Mouse (Mus musculus): ENCODE measurements at regions not wholly inside any gene's neighbourhood (a gene's known extent, or its start where the extent isn't known, plus 50 kb on each side); places are given as distances from the start of the nearest gene placed in this dataset.

DNA sequence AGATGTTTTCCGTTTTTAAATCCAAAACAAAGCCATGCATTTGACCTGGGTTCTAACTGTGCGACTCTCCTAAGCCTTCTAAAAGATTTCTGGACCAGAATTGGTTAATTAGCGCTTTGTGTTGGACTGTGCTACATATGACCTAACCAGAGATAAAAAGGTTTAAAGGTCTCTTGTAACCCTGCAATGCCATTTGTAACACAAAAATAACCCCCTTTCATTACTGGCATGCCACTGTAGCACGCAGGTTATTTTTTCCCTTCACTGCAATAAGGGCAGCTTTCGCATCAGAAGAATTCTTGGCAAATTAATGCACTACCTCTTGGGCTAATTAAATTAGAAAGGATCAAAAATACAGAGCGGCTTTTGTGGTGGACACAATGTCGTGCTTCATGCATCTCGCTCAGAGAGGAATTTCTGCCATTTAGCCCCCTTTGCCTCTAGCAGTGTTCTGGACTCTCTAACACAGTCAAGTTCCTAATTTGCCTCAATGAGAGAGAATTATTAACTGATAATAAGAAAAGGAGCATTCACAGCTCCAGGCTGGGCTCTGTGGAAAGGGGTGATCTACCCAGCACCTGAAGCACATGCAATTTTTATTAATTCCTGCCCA lies 239.5 kb upstream of the Zeb2 start:
- DNase-seq (ENCODE audit: low spot score), result no peak

DNA sequence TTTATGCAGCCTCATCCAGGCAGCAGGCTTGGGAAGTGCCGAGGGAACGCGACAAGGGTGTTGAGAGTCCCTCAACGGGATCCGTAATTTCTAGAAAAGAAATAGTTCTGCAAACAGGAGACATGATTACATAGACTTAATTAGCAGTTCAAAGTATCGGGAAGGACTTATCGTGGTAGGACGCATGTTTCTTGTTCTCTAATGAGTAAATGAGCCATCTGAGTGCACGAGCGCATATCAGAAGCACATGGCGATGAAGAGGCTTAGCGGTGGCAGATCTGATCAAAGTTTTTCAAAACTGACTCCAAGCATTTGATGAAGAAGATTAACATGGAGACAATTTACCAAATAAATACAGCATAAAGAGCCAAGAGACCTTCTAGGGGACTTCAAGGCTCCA lies 238.8 kb upstream of the Zeb2 start:
- DNase-seq (ENCODE audit: low spot score), result no peak

DNA sequence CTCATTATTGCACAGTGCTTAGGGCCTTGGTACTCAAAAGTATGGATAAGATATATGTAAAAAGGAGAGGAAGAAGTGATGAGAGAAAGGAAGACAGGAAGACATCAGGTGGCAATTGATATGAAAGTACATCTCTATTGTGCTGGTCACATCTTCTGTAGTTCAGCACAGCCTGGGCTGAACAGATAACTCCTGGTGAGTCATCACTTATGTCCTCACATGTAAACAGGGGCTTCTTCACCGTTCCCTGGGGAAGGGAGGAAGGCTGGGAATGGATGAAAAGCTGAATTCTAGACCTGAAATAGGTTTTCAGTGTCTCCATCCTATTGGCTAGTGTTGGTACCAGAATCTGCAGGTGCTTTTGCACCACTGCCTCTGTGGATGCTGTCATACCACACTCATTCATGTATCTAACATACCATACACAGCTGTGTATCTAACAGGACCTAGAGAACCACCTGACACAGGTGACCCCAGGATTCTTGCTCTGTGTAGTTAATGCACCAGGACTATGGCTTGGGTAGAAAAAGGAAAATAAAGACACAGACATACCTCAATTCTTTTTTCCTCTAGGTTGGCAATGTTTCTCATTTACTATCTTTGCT lies 234.4 kb upstream of the Zeb2 start:
- DNase-seq (ENCODE audit: low spot score), result no peak

DNA sequence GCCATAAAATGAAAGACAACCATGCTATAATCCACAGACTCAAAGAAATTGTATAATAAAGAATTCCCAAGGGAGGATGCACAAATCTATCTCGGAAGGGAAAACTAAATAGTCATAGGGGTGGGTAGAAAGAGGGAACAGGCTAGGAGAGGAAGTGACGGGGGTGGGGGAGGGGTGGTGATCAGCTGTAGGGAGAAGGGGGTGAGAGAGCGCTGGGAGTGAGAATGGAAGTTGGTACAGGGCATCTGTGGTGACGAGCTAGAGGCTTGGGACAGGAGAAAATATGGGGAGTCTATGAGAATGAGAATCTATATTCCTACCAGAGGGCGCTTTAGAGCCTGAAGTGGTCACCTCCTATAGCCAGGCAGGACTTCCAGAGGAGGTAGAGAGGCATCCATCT lies 229.2 kb upstream of the Zeb2 start:
- DNase-seq (ENCODE audit: low spot score), result no peak

DNA sequence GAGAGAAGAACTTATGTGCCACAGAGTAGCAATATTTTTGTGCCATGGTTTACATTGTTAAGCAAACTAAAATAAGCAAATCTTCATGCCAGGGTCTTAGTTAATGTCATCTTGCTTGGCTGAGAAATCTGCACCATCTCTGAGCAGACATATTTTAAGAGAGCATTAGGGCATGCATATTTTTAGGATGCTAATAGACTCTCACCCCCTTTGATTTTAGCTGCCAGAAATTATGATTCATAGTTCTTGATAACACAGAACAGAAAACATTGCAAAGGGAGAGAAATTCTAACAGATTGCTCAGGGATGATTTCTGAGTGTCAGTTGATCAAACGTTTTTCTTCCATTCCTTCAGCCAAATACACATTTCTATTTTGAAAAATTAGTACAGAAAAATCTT lies 222.7 kb upstream of the Zeb2 start:
- DNase-seq (ENCODE audit: low spot score), result no peak

DNA sequence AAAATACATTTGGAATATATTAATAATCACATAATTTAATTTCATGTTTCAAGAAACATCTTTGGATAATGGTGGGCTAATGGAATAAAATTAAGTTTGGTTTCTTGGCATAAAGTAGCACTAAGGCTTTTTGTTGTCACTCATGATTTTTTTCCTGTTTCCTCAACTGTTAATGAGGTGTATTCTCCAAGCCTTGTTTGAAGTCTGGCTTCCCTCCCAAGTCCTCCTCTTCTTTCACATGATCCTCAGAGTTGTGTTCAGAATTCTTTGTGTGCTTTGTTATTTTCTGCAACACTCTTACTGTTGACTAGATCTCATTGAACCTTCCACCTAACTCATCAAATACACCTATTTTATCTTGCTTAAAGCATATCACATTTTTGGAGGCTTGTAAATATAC lies 221.6 kb upstream of the Zeb2 start:
- DNase-seq (ENCODE audit: low spot score), result no peak

DNA sequence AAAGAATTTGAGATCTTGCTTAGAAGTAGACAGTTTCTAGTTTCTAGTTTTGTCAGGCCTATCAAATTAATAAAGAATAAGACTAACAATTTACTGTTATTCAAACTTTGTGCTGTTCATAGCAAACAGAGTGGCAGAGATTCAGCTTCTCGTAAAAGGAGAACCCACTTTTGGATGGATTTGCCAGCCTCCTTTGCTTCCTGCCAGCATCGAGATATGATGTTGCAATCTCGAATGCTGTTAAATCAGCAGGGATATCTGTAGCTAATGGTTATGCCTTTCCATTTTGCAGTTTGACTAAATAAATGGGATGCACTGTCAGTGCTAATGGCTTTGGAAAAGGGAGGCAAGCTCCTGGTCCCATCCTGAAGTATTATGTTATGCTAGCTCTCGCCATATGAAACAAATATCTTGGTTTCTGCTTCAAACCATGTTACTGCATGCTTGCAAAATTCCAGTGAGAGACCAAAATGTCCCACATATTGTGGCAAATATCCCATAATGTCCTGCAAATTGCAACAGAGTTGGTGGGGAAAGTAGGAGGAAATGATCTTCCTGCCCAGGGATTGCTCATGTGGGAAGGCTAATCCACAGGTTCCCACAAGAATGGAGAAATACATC lies 199.9 kb upstream of the Zeb2 start:
- DNase-seq (ENCODE audit: low spot score), result peak; percentile 1

DNA sequence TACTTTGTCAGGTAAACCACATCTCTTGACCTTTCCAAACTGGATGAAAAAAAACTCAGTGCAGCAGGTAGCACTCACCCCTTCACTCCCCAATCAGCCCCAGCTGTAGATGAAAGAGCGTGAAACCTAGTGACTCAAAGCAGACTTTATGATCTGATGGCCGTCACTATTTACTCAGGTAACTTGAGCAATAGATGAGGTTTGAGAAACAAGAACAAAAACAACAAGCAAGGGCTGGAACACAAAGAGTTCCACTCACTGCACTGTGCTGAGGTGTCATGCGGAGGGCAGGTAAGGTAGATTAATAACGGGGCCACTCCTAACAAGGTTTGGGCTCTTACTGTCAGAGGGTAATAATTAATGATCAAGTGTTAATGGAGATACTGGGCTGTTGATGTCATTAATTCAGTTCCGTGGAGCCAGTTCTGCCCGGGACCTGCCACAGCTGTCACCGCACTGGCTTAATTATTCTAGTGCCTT lies 170.4 kb upstream of the Zeb2 start:
- DNase-seq (ENCODE audit: low spot score), result no peak

DNA sequence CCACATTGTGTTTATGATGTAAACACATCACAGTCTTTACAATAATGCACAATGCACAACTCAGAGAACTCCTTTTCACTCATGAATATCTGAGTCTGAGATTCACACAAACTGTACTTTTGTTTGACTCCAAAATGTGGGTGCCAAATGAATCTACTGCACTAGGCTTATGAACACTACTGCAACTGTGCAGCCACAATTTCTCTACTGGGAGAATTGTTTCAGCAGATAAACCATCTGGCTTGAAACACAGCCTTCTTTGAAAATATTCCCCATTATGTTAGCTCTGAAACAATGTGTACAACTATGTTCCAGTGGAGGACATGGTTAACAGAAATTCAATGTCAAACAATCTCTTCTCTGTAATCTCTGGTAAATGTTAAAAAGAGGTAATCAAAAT lies 166.6 kb upstream of the Zeb2 start:
- no peak for DNase-seq (ENCODE audit: low spot score)

DNA sequence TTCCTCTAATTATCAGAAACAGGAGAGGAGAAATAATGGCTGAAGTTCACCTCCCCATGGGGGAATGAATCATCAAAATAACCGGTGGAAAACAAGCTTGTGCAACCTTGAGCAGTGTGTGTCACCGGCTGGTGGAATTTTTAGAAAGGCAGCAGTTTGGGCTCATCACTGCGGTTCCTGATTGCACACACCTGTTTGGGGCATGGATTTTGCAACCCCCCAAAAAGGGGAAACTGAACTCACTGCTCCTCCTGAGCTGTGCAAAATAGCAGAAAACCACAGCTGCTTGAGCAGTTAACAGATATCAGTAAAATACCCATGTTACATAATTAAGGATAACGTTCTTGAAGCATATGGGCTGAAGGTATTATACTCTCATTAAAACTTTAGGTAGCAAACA lies 162.3 kb upstream of the Zeb2 start:
- no peak for DNase-seq (ENCODE audit: low spot score)

DNA sequence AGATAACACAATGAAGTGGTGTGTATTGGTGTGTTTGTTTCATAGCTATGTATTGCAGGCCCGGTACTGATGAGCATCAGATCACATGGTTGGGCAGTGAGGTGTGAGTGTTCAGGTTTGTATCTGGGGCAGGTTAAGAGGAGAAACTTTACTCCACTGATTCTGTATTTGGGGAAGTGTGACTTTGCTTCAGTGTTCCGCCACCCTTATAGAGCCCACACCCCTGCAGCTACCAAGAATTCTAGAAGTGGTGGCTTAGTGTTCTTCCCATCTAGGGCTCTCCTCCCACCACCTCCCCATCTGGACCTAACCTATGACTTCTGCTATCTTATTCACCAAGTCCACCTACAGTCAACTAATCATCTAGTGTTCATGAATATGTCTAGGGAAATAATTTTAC lies 160.4 kb upstream of the Zeb2 start:
- no peak for DNase-seq (ENCODE audit: low spot score)

DNA sequence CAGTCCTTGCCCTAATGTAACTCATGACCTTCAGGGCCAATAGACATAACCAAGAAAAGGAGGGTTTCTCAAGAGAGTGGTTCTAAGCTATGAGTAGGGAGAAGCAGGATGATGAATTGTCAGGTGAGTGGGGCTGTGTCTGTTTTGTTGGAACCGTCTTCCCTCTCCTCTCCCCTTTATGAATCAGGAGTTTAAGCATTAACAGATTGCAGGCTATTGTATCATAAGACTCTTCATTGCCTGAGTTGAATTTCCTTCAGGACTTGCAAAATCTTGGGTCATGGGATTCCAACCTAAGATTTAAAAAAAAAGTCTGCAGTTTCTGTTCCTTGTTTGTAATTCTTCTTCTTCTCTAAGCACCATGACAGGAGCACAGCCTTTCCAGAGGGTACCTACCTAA lies 159.5 kb upstream of the Zeb2 start:
- DNase-seq (ENCODE audit: low spot score), result no peak

DNA sequence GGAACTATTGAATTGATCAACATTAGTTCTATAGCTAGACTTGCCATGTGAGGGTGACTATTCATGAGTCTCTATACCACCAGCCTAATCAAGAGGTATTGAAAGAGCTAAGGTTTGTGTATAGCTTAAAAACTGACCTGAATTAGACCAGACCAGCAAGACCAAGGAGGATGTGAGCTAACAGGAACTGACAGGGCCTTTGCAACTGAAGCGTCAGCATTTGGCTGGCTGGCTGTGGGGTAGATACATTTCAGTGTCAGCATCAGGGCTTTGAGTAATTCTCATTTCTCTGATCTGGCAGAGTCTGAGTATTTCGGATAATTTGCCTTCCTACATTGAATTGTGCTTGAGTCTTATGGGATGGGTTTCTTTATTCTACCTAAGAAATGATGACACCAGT lies 152.8 kb upstream of the Zeb2 start:
- DNase-seq (ENCODE audit: low spot score), result no peak

DNA sequence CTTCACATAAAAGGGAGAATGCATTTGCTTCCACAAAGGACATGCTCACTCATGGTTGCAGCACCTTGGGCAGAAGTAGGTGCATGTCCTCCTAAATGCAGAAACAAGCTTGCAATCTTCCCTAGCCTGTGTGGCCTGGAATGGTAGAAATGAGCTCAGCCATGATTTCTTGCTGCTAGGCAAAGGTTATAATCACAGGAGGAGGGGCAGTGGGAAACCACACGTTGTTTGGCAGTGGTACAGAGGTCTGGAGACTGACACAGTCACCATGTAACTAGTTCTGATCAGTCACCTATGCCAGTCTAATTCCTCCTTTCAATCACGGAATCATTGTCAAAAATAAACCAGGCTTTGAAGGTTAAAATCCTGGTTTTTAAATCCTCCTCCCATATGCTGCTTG lies 148.6 kb upstream of the Zeb2 start:
- DNase-seq (ENCODE audit: low spot score), result no peak

DNA sequence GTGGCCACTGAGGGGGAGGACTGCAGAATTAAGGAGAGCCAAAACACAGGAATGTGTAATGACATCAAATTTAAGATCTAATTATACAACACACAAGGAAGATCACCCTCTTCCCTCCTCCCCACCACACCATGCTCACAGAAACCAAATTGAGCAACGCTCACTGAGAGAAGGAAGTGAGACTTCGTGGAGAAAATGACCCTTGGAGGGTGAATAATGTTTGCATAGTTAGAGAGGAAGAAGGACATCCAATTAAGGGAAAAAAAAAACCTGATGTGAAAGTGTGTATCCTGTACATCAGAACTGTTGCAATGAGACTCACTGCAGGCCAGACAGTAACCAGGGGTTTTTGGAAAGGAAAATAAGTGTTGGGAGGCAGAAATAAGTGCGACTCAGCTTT lies 144.8 kb upstream of the Zeb2 start:
- no peak for DNase-seq (ENCODE audit: low spot score)

DNA sequence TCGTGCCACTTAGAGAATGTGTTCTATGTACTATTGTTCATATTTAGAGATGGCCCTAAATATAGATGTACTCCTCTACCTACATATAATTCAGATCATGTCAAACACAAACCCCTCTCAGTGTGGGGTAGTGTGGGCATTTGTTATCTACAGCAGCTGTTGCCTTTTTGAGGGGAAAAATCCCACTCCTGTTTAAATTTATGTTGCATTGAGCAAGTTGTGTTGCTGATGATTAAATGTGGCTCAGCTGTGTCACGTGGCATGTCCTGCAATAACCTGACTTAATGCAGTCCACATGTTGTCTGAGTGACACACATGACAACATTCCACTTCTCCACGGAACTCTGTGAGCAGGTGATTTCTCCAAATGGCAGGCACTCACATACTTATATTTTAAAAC lies 141.7 kb upstream of the Zeb2 start:
- no peak for DNase-seq (ENCODE audit: low spot score)

DNA sequence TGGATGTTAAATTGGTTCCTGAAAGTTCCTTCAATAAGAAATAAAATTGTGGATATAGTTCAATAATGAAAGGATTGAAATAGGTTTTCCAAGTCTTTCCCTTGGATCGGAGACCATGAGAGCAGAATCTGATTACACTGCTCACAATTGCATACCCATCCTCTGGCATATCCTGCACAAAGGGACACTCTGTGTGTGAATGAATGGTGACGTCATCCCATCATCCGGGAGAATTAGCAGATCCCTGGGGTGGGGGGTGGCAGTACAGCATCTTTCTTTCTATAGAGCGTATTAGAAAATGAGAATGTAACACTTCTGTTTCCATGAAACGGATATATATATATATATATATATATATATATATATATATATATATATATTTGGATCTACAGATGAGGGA lies 139.2 kb upstream of the Zeb2 start:
- no peak for DNase-seq (ENCODE audit: low spot score)

DNA sequence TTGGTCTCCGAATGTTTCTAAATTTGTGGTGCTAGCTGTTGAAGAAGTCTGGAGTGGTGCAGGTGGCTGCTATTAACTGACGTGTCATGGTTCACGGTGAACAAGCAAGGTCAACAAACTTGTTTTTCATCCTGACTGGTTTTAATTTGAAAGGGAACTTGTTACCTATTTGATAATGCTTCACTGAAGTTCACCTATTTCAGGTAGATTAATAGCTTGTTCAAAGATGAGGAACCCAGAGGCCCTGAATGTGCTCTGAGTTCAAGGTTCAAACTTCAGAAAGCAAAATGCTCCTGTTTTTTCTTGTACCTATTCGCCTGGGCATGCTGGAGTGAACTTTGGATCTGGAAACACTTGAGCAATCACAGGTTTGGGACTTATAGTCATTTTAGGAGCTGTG lies 136.7 kb upstream of the Zeb2 start:
- no peak for DNase-seq (ENCODE audit: low spot score)

DNA sequence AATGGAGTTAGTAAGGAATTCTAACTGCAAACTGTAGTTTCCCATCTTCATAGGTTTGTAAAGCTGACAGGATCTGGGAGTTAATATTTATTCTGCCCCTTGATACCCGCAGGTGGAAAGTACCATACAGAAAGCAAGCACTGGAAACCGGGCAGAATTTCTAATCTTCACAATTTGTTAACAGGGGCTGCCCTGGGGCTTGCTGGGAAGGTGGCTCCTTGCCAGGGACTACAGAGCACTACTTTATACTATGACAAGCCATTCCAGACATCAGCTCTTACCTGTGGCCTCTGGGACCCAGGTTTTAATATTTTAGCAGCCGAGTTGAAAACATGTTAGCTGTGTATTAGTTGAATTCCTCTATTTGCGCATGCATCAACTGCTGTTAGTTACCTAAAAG lies 135.1 kb upstream of the Zeb2 start:
- DNase-seq (ENCODE audit: low spot score), result no peak

DNA sequence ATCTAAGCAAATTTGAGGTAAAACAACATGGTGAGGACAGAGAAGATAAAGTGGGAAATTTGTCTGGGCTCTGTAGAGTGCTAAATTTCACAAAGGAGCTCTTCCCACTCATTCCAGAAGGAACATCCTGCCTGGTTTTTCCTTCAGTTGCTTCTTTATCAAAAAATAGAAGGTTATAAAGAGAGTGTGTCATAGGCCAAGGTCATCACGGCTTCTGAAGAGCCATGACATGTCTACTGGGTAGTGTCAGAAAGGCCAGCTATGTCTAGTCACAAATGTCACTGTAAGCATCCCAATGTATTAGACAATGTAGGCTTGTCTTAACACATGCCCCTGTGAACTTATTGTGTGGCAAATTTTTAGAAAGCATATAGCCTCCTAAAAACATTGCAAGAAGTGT lies 132.5 kb upstream of the Zeb2 start:
- no peak for DNase-seq (ENCODE audit: low spot score)

DNA sequence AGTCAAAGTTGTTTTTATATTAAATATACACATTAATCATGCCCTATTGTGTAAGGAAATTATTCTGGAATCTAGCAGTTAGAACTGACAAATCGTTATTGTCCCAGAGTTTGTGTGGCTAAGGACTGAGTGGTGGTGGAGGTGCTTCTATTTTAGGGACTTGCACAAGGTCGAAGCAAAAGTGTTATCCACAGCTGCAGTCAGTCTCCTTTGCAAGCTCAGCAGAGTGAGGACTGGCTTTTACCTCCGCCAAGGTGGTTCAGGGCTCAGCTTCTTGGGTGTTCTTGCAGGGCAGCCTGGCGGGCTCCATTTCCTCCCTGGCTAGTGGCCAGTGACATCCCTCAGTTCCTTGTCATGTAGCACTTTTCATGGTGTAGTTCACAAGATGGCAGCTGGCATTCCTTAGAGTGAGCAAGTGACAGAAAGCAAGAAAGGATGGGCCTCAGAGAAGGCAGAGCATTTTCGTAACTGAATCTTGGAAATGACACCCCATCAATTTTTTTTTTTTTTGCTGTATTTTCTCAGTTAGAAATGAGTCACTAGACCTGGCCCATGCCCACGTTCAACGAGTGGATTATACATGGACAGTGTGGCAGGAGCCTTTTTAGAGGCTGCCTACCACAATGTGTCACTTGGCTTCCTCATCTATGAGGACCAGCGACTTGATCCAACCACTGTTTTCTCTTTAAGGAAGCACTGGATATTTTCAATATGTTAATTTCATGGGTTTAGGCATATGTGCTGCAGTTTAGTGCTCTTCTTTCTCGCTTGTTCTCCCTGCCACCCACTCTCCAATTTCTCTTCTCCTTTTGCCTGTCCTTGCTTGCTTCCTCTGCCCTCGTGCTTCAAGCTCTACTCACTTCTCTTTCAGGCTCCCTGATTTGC lies 129.1 kb upstream of the Zeb2 start:
- no peak for DNase-seq (ENCODE audit: low spot score)

DNA sequence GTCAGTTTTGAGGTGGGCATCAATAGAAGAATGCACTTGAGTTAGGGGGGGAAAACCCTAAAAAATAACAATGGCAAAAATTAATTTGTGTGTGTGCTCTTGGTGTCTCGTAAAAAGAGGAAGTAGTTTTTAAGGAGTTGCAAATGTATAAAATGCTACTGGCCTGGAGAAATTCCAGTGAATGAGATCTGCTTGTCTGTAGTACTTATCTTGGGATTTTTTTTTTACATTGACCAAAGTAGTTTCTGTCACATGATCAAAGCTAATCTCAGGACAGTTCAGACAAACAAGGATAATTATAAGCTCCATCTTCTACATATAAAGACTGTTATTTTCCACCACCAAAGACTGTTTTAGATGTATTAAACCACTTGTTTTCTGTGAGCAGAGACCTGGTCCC lies 128.3 kb upstream of the Zeb2 start:
- no peak for DNase-seq (ENCODE audit: low spot score)

DNA sequence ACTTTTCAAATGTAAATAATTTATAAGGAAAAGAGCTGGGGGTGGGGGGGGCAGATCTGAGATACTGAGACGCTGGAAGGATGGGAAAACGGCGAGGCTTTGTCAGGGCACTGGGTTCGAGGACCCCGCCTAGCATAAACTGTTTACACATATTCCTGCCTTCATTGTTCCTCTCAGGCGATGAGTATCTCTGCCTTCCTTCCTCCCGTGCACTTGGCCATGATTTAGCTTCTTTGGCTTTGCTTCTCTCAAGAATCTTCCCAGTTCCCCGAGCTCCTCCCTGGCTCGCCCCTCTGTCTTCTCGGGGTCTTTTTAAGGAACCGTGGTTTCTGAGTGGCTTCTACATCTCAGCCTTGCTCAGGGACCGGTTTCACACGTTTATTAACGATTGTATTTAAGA lies 127.3 kb upstream of the Zeb2 start:
- no peak for DNase-seq (ENCODE audit: low spot score)
